Mouse (Mus musculus) embryonic fibroblast, embryonic 13.5 days (primary cell): ENCODE data around the gene Ddx50.

ENCODE experiments used
- CTCF ChIP-seq: IDR thresholded peaks from 2 replicates; pipeline ENCODE4 v1.5.1; 2011; ENCODE audit warnings: mild to moderate bottlenecking, control low read depth, low read length, moderate library complexity, borderline replicate concordance; ENCODE audit not compliant: insufficient read depth
- POLR2A ChIP-seq: IDR thresholded peaks from 2 replicates; pipeline ENCODE4 v1.6.1; 2011; ENCODE audit warnings: low read depth, mild to moderate bottlenecking, control low read depth, low read length, moderate library complexity

DNA sequence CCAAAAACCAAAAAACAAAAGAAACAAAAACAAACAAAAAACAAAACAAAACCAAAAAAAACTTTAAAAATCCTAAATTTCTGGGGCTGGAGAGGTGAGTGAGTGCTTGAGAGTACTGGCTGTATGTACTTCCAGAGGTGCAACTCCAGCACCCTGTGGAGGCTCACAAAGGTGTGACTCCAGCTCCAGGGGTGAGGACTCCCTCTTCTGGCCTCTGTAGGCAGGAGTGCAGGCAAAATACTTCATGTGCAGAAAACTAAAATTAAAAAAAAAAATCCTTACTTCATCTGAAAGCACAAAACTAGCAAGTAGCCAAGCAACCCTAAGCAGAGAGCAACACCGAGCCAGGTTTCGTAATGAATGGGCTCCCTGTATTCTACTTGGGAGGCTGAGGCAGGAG, 21.3 kb upstream of the Ddx50 start:
- TF ChIP-seq POLR2A (no peak), CTCF (no peak)
